Mouse (Mus musculus) E14TG2a.4 (cell line): ENCODE measurements at regions not wholly inside any gene's neighbourhood (a gene's known extent, or its start where the extent isn't known, plus 50 kb on each side); places are given as distances from the start of the nearest gene placed in this dataset.

Experiments
- CTCF ChIP-seq: conservative IDR thresholded peaks from 2 replicates; pipeline ENCODE4 v1.5.1; 2014; ENCODE audit warnings: low read length
- NANOG ChIP-seq: IDR thresholded peaks from 2 replicates; pipeline ENCODE4 v1.6.1; 2014; ENCODE audit warnings: borderline replicate concordance, low read length, mixed read lengths

GRCm38 (mm10) chr14:58788190-58788945 lies 354.3 kb downstream of the 1700129C05Rik start:
- TF ChIP-seq CTCF: no peak
- no peak for TF ChIP-seq NANOG
